Mouse (Mus musculus) megakaryocyte, embryonic 14.5 days (primary cell): ENCODE results near the gene Slc25a21.

Source experiments
- FLI1 ChIP-seq: IDR thresholded peaks from 2 replicates; pipeline ENCODE4 v1.6.1; 2012; ENCODE audit warnings: low read length, inconsistent platforms, mixed read lengths
- GATA1 ChIP-seq: IDR thresholded peaks from 3 replicates; pipeline ENCODE4 v1.6.1; 2012; ENCODE audit warnings: mixed read lengths, low read length, inconsistent platforms, borderline replicate concordance

DNA sequence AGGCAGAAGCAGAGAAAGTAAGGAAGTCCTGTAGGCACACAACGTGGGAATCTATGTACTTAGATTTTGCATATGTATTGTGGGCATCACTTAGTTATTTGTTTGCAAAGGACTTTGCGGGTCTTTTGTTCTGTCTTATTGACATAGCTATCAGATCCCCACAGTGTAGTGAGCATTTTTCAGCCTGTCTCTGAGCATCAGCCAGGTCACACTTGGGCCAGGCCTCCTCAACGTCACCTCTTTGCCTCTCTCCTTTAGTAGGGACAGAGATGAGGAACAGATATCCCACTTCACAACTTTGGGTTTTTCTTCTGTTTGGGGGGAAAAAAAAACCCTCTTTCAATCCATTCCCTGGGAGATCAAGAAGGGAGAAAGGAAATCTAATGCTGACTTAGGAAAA, 497.9 kb downstream of the Slc25a21 start:
- TF ChIP-seq GATA1, result no peak
- TF ChIP-seq FLI1, result no peak
